Mouse (Mus musculus): Measurements from ENCODE around the gene S100a1. TPM values are rescaled to one million over a fixed set of nuclear protein-coding genes. Genes with fewer than 3 reads are reported as not detected.

S100a1 gene
- polyA plus RNA-seq, 1 experiment from 2014 or later = 8.4 TPM

DNA sequence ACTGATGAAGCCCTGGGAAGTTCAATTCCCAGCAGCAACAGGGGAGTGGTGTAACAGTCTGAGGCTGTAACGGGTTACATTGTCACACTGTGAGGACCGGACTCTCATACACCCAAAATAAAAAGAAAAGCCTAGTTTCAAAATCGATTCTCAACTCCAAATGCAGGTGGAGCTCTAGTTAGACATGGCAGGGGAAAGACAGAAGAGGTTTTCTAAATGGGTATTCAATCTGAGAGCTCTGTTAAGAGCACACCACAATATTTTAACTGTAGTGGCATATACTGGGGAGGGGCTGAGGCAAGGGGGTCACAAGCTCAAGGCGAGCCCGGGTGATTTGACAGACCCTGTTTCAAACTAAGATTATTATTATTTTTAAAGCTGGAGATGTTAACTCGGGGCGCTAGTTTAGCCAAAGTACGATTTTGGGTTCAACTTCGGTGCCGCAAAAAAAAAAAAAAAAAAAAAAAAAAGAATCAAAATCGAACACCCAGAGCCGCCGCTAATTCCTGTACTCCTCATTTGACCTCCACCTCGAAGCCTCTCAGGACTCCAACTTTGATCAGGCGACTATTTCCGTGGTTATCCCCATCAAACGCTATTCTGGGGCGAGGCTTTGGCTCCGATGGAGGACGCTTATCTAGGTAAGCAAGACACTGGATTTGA, 5.8 kb downstream of the S100a1 start:
- ATAC-seq (ENCODE audit: low FRiP score) = no peak; the same call in 1 of the 2 replicates
- Histone ChIP-seq H3K9me3 (no peaks in the 10 kb centered on the region), H3K36me3 (peaks cover 40% of the 10 kb centered on the region), H3K4me3 (peak overlapping the region; percentile 93), H3K4me1 (replicated peaks) (peaks cover 23% of the 10 kb centered on the region), H3K27ac (peak overlapping the region; percentile 98), H3K9ac (peak overlapping the region; percentile 98), H3K4me2 (peak overlapping the region; percentile 84), H3K27me3 (peaks cover 21% of the 10 kb centered on the region)
- 2% methylated on average over 20 of the region's 20 CpGs for WGBS

DNA sequence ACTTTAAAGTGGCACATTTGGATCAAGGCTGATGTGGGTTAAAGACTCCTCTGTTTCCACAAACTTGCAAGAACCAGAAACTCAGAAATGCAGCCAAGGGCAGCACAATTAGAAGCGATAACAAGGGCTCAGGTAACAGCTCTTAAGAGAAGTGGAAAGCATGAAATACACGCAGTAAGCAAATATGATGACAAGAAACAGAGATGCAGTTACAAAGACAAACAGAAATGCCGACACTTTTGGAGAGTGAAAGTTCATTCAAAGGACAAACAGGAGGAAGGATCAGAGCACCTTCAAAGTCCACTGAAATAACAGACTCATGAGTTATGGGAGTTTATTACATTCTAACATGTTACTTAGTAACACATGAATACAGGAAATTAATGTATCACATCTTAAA, 7.8 kb downstream of the S100a1 start:
- Histone ChIP-seq H3K4me3 (no peak overlapping the region), H3K4me2 (no peak overlapping the region), H3K36me3 (peaks cover 60% of the 10 kb centered on the region), H3K4me1 (replicated peaks) (peaks cover 23% of the 10 kb centered on the region), H3K27me3 (0 out of 2 replicates have a peak, but pooled peaks cover 5% of the 10 kb centered on the region), H3K27ac (no peak overlapping the region), H3K9ac (no peak overlapping the region), H3K9me3 (no peaks in the 10 kb centered on the region)
- WGBS = 91% methylated on average over 3 of the region's 3 CpGs
- no peak for ATAC-seq (ENCODE audit: low FRiP score)

DNA sequence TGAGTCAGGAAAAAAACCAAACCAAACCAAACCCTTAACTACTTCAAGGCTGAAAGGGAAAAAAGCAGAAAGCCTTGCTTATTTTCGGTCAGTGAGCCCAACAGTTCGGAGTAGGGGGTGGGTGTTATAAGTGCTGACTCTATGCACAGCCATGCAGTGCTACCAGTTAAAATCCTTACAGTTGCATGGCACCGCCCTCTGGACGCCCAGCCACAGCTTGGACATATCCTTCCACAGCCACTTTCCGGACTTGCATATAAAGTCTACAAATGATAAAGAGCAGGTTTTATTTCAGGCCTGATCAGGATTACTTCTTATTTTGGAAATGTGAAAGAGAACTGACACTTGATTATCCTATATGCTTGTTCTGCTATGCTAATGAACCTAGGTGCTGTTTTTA, 9.0 kb downstream of the S100a1 start:
- WGBS = 93% methylated on average over 5 of the region's 5 CpGs
- no peak overlapping the region for H3K4me3 ChIP-seq
- H3K9me3 ChIP-seq = no peaks in the 10 kb centered on the region
- no peak overlapping the region for H3K4me2 ChIP-seq
- no peaks in the 10 kb centered on the region for H3K27me3 ChIP-seq
- no peak for ATAC-seq (ENCODE audit: low FRiP score)
- no peak overlapping the region for H3K27ac ChIP-seq
- H3K9ac ChIP-seq = no peak overlapping the region
- H3K36me3 ChIP-seq = peaks cover 68% of the 10 kb centered on the region
- peaks cover 23% of the 10 kb centered on the region for H3K4me1 ChIP-seq (replicated peaks)

DNA sequence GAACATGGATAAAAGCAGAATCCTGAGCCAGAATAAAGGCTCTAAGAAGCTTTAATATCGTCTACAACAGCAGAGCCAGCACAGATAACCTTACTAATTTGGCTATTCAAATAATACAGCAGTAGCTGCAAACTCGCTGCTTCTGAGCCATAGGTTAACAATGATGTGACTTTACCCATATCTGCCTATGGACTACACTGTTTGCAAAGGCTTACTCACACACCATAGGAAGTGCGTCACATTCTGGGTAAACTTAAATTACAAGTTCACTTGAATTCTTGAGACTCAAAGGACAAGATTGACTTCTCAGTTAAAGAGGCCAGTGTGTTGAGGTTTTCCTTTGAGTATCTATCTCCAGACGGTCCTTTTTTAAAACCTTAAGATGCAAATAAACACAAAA, 10.7 kb downstream of the S100a1 start:
- peaks cover 86% of the 10 kb centered on the region for H3K36me3 ChIP-seq
- 91% methylated on average over 4 of the region's 4 CpGs for WGBS
- H3K27me3 ChIP-seq = no peaks in the 10 kb centered on the region
- H3K4me2 ChIP-seq = no peak overlapping the region
- no peak overlapping the region for H3K4me3 ChIP-seq
- H3K4me1 ChIP-seq (replicated peaks) = peaks cover 23% of the 10 kb centered on the region
- no peak overlapping the region for H3K27ac ChIP-seq
- ATAC-seq (ENCODE audit: low FRiP score) = no peak
- H3K9ac ChIP-seq = no peak overlapping the region
- H3K9me3 ChIP-seq = no peaks in the 10 kb centered on the region

DNA sequence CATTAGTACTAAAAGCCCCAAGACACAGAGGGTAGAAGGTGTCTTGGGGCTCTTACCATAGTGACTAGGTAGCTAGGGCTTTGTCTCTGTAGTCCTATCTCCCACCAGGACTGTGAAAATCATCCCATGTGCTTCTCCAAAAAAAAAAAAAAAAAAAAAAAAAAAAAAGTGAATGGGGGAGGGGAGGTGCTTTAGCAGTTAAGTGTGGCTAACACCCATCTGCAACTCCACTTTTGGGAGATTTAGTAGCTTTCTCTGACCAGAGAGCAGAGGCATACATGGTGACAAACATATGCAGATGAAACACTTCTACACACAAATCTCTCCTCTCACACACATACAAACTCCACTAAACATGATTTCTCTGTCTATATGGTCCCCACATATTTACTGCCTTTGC, 16.6 kb downstream of the S100a1 start:
- Histone ChIP-seq H3K4me2 (no peak overlapping the region), H3K27me3 (no peaks in the 10 kb centered on the region), H3K9me3 (no peaks in the 10 kb centered on the region), H3K4me3 (no peak overlapping the region), H3K4me1 (replicated peaks) (no peaks in the 10 kb centered on the region), H3K9ac (no peak overlapping the region), H3K36me3 (peaks cover 73% of the 10 kb centered on the region), H3K27ac (no peak overlapping the region)
- ATAC-seq (ENCODE audit: low FRiP score) = no peak

DNA sequence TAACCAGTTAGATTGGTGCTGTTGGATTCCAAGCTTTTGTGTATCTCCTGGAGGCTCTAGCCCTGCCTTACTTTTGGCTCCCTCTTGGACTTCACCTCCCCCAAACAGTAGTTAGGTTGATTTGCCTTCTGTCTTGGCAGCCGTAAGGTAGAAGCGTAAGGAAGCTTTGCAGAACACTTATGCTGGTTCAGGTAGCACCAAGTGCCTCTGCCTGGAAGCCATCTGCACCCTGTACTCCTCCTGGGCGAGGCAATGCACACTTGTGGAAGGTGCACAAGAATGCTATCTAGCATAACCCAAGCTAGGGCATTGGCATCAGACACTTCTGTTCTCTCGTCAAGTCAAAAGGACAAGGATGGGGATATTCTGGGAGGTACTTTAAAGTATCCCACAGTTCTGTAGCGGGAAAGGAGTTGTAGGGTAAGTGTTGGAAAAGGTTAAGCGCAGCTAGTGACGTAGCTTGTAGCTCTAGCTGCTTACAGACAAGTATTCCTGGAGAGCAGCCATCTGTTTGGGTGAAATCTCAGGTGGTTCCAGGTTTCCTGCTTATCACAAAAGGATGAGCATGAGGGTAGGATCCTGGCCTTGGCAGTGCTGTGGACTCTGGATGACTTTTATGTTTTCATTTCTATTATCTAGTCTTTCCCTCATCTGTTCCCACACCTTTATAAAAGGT, 18.2 kb downstream of the S100a1 start:
- no peaks in the 10 kb centered on the region for H3K4me1 ChIP-seq (replicated peaks)
- H3K36me3 ChIP-seq = peaks cover 57% of the 10 kb centered on the region
- ATAC-seq (ENCODE audit: low FRiP score) = no peak
- no peak overlapping the region for H3K27ac ChIP-seq
- H3K4me2 ChIP-seq = no peak overlapping the region
- H3K9ac ChIP-seq = no peak overlapping the region
- no peaks in the 10 kb centered on the region for H3K27me3 ChIP-seq
- H3K4me3 ChIP-seq = no peak overlapping the region
- WGBS = 94% methylated on average over 7 of the region's 7 CpGs
- no peaks in the 10 kb centered on the region for H3K9me3 ChIP-seq

DNA sequence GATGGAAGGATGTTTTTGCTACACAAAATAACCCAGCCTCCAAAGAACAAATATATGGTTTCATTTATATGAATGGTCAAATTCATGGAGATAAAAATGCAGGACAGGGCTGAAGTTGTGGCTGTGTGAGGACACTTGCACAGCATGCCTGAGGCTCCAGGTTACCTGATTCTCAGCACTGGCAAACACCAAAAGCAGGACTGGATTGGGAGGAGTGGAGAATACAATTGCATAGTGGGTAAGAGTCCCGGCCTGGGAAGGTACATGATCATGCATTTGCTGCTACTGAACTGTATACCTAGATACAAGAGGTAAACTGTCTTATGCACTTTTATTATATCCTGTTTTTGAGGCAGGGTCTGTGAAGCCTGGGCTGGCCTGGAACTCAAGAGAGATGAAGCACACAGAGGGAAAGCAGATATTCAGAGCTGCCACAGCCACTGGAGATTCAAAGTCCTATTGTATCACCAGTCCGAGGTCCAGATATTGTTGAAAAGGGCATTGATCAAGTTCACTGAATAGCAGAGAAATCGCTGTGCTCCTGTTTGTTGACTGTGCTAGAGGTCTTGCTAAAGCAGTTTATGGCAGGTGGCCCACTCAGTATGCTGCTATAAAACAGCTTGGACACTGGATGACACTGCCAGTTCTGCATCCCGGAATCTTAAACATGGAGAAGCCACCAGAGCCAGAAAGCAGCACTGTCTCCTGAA, 20.2 kb downstream of the S100a1 start:
- no peak overlapping the region for H3K27ac ChIP-seq
- H3K4me3 ChIP-seq = no peak overlapping the region
- H3K9me3 ChIP-seq = no peaks in the 10 kb centered on the region
- H3K27me3 ChIP-seq = no peaks in the 10 kb centered on the region
- WGBS = 62% methylated on average over 4 of the region's 4 CpGs
- H3K4me2 ChIP-seq = no peak overlapping the region
- H3K9ac ChIP-seq = no peak overlapping the region
- peaks cover 47% of the 10 kb centered on the region for H3K36me3 ChIP-seq
- H3K4me1 ChIP-seq (replicated peaks) = peaks cover 10% of the 10 kb centered on the region
- no peak for ATAC-seq (ENCODE audit: low FRiP score)

DNA sequence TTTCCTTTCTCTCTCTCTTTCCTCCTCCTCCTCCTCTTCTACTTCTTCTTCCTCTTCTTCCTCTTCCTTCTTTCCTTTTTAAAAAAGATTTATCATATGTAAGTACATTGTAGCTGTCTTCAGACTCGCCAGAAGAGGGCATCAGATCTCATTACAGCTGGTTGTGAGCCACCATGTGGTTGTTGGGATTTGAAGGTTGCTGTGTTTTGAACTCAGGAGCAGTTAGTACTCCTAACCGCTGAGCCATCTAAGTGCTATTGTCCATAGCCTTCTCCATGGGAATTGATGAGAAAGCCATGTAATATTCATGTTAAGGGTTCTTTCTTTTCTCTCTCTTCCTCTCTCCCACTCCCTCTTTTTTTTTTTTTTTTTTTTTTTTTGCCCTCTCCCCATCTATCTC, 22.8 kb downstream of the S100a1 start:
- H3K4me3 ChIP-seq = no peak overlapping the region
- H3K36me3 ChIP-seq = peaks cover 44% of the 10 kb centered on the region
- no peaks in the 10 kb centered on the region for H3K27me3 ChIP-seq
- 0 out of 2 replicates have a peak, but pooled peaks have one; percentile 19 for ATAC-seq (ENCODE audit: low FRiP score)
- no peaks in the 10 kb centered on the region for H3K9me3 ChIP-seq
- WGBS = 47% methylated on average over 2 of the region's 2 CpGs
- H3K9ac ChIP-seq = no peak overlapping the region
- peaks cover 10% of the 10 kb centered on the region for H3K4me1 ChIP-seq (replicated peaks)
- no peak overlapping the region for H3K4me2 ChIP-seq
- H3K27ac ChIP-seq = no peak overlapping the region

DNA sequence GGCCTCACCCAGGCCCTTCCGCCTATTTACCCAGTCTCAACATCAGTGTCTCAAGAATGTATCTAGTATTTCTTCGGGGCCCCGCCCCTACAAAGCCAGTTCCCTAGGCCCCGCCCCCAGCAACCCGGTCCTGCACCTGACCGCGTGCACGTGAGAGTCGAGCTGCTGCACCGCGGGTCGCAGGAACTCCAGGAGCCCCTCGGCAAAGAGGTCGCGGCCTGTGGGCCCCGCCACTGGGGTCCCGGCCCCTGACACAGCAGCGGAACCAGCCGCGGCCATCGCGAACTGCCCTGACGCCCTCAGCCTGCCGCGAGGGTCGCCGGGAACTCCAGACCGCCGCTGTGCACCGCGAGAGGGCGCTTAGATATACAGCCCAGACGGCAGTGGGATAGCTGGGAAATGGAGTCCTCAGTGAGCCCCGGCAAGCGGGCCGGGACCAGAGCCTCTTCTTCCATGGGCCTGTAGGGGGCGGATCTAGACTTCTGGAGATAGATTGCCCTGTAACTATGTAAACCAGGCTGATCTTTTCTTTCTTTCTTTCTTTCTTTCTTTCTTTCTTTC, 23.4 kb downstream of the S100a1 start, which contains the start of gene Snapin:
Gene Snapin (minus strand): TSS at position 338 of the 561 bp plus-strand sequence.
- Histone ChIP-seq H3K4me1 (replicated peaks) (peaks cover 10% of the 10 kb centered on the region), H3K27me3 (no peaks in the 10 kb centered on the region), H3K27ac (peak within 1 kb of the TSS; percentile 80), H3K4me3 (peak within 1 kb of the TSS; percentile 70), H3K9ac (peak within 1 kb of the TSS; percentile 83), H3K36me3 (peaks cover 44% of the 10 kb centered on the region), H3K4me2 (peak within 1 kb of the TSS; percentile 66), H3K9me3 (no peaks in the 10 kb centered on the region)
- peak; percentile 98 for ATAC-seq (ENCODE audit: low FRiP score)
- under 1% methylated on average over 37 of the region's 37 CpGs for WGBS

DNA sequence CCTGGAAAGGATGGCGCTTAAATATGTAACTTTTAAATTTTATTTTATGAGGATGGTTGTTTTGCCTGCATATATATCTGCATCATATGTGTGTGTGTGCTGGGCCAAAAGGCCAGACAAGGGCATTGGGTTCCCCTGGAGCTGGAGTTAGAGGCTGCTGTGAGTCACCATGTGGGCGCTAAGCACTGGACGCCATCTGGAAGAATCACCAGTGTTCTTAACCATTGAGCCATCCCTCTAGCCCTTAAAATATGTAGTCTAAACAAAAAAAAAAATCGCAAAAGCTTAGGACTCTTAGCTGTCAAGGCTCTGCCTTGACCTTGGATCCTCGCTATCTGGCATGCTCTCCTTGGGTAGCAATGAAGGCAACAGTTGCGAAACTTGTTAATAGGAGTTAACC, 25.6 kb downstream of the S100a1 start:
- peaks cover 57% of the 10 kb centered on the region for H3K36me3 ChIP-seq
- no peak for ATAC-seq (ENCODE audit: low FRiP score)
- WGBS = 92% methylated on average over 6 of the region's 6 CpGs
- H3K27ac ChIP-seq = no peak overlapping the region
- no peak overlapping the region for H3K4me2 ChIP-seq
- no peak overlapping the region for H3K4me3 ChIP-seq
- no peaks in the 10 kb centered on the region for H3K27me3 ChIP-seq
- peaks cover 10% of the 10 kb centered on the region for H3K4me1 ChIP-seq (replicated peaks)
- H3K9ac ChIP-seq = no peak overlapping the region
- H3K9me3 ChIP-seq = no peaks in the 10 kb centered on the region

DNA sequence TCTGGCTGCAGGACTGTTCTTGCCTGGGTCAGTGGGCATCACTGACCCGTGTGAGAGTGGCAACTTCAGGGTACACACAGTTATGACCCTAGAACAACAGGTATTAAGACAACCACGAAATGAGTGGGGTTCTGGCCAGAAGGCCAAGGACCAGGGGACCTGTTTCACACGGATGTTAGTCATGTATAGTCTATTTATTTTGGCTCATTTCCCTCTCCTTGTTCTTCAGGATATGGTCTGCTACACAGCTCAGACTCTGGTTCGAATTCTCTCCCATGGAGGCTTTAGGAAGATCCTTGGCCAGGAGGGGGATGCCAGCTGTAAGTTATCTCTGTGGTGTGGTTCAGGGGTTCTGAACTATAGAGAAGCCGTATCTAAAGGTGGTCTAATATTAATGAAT, 27.2 kb downstream of the S100a1 start:
- no peak overlapping the region for H3K27ac ChIP-seq
- peaks cover 10% of the 10 kb centered on the region for H3K4me1 ChIP-seq (replicated peaks)
- no peak overlapping the region for H3K9ac ChIP-seq
- no peaks in the 10 kb centered on the region for H3K9me3 ChIP-seq
- peaks cover 73% of the 10 kb centered on the region for H3K36me3 ChIP-seq
- no peak overlapping the region for H3K4me2 ChIP-seq
- ATAC-seq (ENCODE audit: low FRiP score) = no peak
- no peak overlapping the region for H3K4me3 ChIP-seq
- 81% methylated on average over 5 of the region's 5 CpGs for WGBS
- no peaks in the 10 kb centered on the region for H3K27me3 ChIP-seq

DNA sequence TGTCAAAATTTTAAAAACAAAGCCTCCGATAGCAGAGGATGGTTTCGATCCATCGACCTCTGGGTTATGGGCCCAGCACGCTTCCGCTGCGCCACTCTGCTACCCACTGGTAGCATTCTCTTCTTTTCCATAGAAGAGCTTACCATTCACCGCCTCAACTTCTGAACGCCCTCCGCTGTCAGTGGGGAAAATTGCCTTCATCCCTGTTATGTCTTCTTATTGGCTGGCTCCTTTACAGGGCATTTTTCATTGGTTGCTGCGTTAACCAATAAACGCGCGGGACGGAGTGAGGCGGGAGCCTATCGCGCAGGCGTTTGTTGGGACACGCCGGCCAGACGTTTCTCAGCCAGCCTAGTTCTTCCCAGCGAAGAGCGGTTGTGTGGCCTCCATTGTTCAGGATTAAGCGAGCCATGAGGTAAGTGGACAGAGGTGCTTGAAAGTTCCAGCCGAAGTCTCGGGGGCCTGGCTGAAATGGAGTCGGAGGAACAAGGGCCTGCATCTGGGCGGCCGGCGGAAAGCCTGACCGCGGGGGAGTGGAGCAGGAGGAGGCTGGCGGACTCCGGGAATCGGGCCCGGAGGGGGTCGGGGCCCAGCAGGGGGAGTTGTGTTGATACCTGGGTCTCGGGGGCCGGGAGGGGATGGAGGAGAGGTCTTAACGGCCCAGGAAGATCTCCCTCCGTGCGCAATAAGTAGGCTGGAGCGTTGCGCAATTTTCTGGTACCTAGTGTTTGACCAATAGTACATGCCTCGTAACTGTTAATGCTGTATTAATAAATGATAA, 38.2 kb downstream of the S100a1 start, which contains the start of gene Ilf2:
Gene Ilf2 (plus strand): TSS at position 296 of the 781 bp plus-strand sequence.
- Histone ChIP-seq H3K4me3 (peak within 1 kb of the TSS; percentile 86), H3K9ac (peak within 1 kb of the TSS; percentile 94), H3K27ac (peak within 1 kb of the TSS; percentile 95), H3K36me3 (peaks cover 24% of the 10 kb centered on the region), H3K9me3 (no peaks in the 10 kb centered on the region), H3K4me2 (peak within 1 kb of the TSS; percentile 77), H3K4me1 (replicated peaks) (peaks cover 11% of the 10 kb centered on the region), H3K27me3 (no peaks in the 10 kb centered on the region)
- peak; percentile 99 for ATAC-seq (ENCODE audit: low FRiP score)
- WGBS = 1% methylated on average over 45 of the region's 45 CpGs

Measured in hindbrain, embryonic 13.5 days (tissue).